Mouse (Mus musculus): Measurements from ENCODE around the gene Armc5. TPM values are rescaled to one million over a fixed set of nuclear protein-coding genes. Genes with fewer than 3 reads are reported as not detected.

Armc5 gene
- total RNA-seq, 2 experiments from 2014 or later = 11.4 to 11.8 TPM

- no peak for DNase-seq (ENCODE audit: low spot score in 2 of 2)
Measured at GRCm38 (mm10) chr7:128284047-128284446, 46.9 kb downstream of the Armc5 start.

GRCm38 (mm10) chr7:128285060-128285459, 47.9 kb downstream of the Armc5 start:
- no peak for DNase-seq (ENCODE audit: low spot score in 2 of 2)

GRCm38 (mm10) chr7:128288923-128289544, 51.9 kb downstream of the Armc5 start:
- no peak for DNase-seq (ENCODE audit: low spot score in 2 of 2)

Small RNAs within 50 kb of the gene (microRNA-seq; reads per million reads assigned to microRNA genes)
- 1.2 to 1.6 reads per million in 2 experiments for gene Mir3103

Other genes with a start within 250 kb of the Armc5 start
- gene Pycard, start 243.5 kb upstream of the Armc5 start, total RNA-seq (2021) = 1 to 10 TPM; 3.2 to 4.5 TPM
- under 1 TPM; 0.40 to 0.55 TPM for gene Trim72, start 233.4 kb upstream of the Armc5 start, total RNA-seq (2021)
- 1 to 10 TPM; 8.4 to 8.7 TPM for gene Itgam, start 174.7 kb upstream of the Armc5 start, total RNA-seq (2021)
- not detected for gene Gm49368, start 174.7 kb upstream of the Armc5 start, total RNA-seq (2021)
- not detected for gene Itgax, start 107.8 kb upstream of the Armc5 start, total RNA-seq (2021)
- gene Itgad, start 83.0 kb upstream of the Armc5 start, total RNA-seq (2021) = under 1 TPM; 0.78 to 0.85 TPM
- gene Cox6a2, start 31.0 kb upstream of the Armc5 start, total RNA-seq (2021) = 1 to 10 TPM; 4.3 to 4.8 TPM
- gene 9130023H24Rik, start 689 bp downstream of the Armc5 start, total RNA-seq (2021) = 1 to 10 TPM; 3.7 to 4.3 TPM
- 10 to 100 TPM; 27.2 to 28.1 TPM for gene Tgfb1i1, start 9.5 kb downstream of the Armc5 start, total RNA-seq (2021)
- not detected for gene Slc5a2, start 28.3 kb downstream of the Armc5 start, total RNA-seq (2021)
- gene BC017158, start 60.8 kb downstream of the Armc5 start, total RNA-seq (2021) = 10 to 100 TPM; 23.0 to 23.2 TPM
- gene Rgs10, start 181.4 kb downstream of the Armc5 start, total RNA-seq (2021) = 10 to 100 TPM; 48.8 to 50.5 TPM
- gene Tial1, start 224.4 kb downstream of the Armc5 start, total RNA-seq (2021) = 100 to 1,000 TPM; 108 to 128 TPM